Mouse (Mus musculus) lung, postnatal 0 days (tissue): ENCODE measurements around the gene Tbc1d9.

Source experiments
- CTCF ChIP-seq: IDR thresholded peaks from 2 replicates; pipeline ENCODE4 v1.5.1; 2016; ENCODE audit warnings: antibody characterized with exemption, mild to moderate bottlenecking
- EP300 ChIP-seq: IDR thresholded peaks from 2 replicates; pipeline ENCODE4 v1.6.1; 2016; ENCODE audit warnings: antibody characterized with exemption, mild to moderate bottlenecking, control low read depth

GRCm38 (mm10) chr8:83309836-83310235, 144.7 kb downstream of the Tbc1d9 start:
- TF ChIP-seq EP300 (no peak), CTCF (no peak)
